Mouse (Mus musculus): Measurements from ENCODE around the gene Sppl2b. TPM values are rescaled to one million over a fixed set of nuclear protein-coding genes. Genes with fewer than 3 reads are reported as not detected.

The Sppl2b gene
- total RNA-seq, 2 experiments from 2014 or later: 15.6 to 19.1 TPM

GRCm38 (mm10) chr10:80887181-80887580 is 32.1 kb downstream of the Sppl2b start:
- DNase-seq: peak; percentile 73 to 75
- intact Hi-C loops (cut with DNase I): loop anchor here (5.0 kb wide), 1 partner anchor 40 kb away; no protein-coding TSS in a partner anchor

GRCm38 (mm10) chr10:80895100-80895499 is 40.0 kb downstream of the Sppl2b start:
- intact Hi-C loops (cut with DNase I): no loop called here
- DNase-seq: no peak

- no peak for DNase-seq
- intact Hi-C loops (cut with DNase I): no loop called here
These were observed 40.6 kb downstream of the Sppl2b start for GRCm38 (mm10) chr10:80895697-80896096.

GRCm38 (mm10) chr10:80896581-80897485 is 41.8 kb downstream of the Sppl2b start:
- intact Hi-C loops (cut with DNase I): no loop called here
- no peak for DNase-seq

- intact Hi-C loops (cut with DNase I): no loop called here
These were observed 42.9 kb downstream of the Sppl2b start for GRCm38 (mm10) chr10:80897861-80898510.

GRCm38 (mm10) chr10:80899074-80899473 is 44.0 kb downstream of the Sppl2b start:
- no peak for DNase-seq
- intact Hi-C loops (cut with DNase I): no loop called here

More at GRCm38 (mm10) chr10:80897861-80898510, 42.9 kb downstream of the Sppl2b start:
- DNase-seq: no peak

- no peak for DNase-seq
- intact Hi-C loops (cut with DNase I): loop anchor here (10.0 kb wide), 1 partner anchor 595 kb away; the partner anchor contains the start of gene Ncln
These were observed 44.7 kb downstream of the Sppl2b start for GRCm38 (mm10) chr10:80899591-80900317.

- peak; percentile 93 to 94 for DNase-seq
- intact Hi-C loops (cut with DNase I): loop anchor here (10.0 kb wide), 1 partner anchor 594 kb away; the partner anchor contains the start of gene Ncln
These were observed 45.5 kb downstream of the Sppl2b start, which contains the start of gene Timm13 for GRCm38 (mm10) chr10:80900318-80901247. Gene Timm13 (minus strand): TSS chr10:80900969.

- DNase-seq: no peak
- intact Hi-C loops (cut with DNase I): loop anchor here (10.0 kb wide), 1 partner anchor 593 kb away; the partner anchor contains the start of gene Ncln
These were observed 46.6 kb downstream of the Sppl2b start for GRCm38 (mm10) chr10:80901409-80902272.

- no peak for DNase-seq
- intact Hi-C loops (cut with DNase I): loop anchor here (10.0 kb wide), 1 partner anchor 592 kb away; the partner anchor contains the start of gene Ncln
These were observed 47.3 kb downstream of the Sppl2b start for GRCm38 (mm10) chr10:80902273-80902940.

GRCm38 (mm10) chr10:80903282-80903681 is 48.2 kb downstream of the Sppl2b start:
- intact Hi-C loops (cut with DNase I): loop anchor here (10.0 kb wide), 1 partner anchor 592 kb away; the partner anchor contains the start of gene Ncln
- no peak for DNase-seq

- intact Hi-C loops (cut with DNase I): loop anchor here (10.0 kb wide), 1 partner anchor 591 kb away; the partner anchor contains the start of gene Ncln
- no peak for DNase-seq
These were observed 49.1 kb downstream of the Sppl2b start for GRCm38 (mm10) chr10:80904004-80904693.

- no peak for DNase-seq
- intact Hi-C loops (cut with DNase I): loop anchor here (10.0 kb wide), 1 partner anchor 590 kb away; the partner anchor contains the start of gene Ncln
These were observed 49.6 kb downstream of the Sppl2b start for GRCm38 (mm10) chr10:80904709-80905108.

GRCm38 (mm10) chr10:80909375-80910162 is 54.5 kb downstream of the Sppl2b start:
- intact Hi-C loops (cut with DNase I): loop anchor here (10.0 kb wide), 1 partner anchor 585 kb away; the partner anchor contains the start of gene Ncln
- no peak for DNase-seq

GRCm38 (mm10) chr10:80911354-80911753 is 56.3 kb downstream of the Sppl2b start:
- no peak for DNase-seq
- intact Hi-C loops (cut with DNase I): no loop called here

GRCm38 (mm10) chr10:80911891-80912290 is 56.8 kb downstream of the Sppl2b start:
- intact Hi-C loops (cut with DNase I): no loop called here

More at GRCm38 (mm10) chr10:80911891-80912290, 56.8 kb downstream of the Sppl2b start:
- DNase-seq: no peak

Measured in heart, postnatal 36 days (tissue).